Mouse (Mus musculus): ENCODE data around the gene Slc8b1. TPM values are rescaled to one million over a fixed set of nuclear protein-coding genes. Genes with fewer than 3 reads are reported as not detected.

Gene Slc8b1
- polyA plus RNA-seq, 1 experiment from 2014 or later: 5.9 TPM

GRCm38 (mm10) chr5:120512911-120513555 lies 2.1 kb downstream of the Slc8b1 start:
- ATAC-seq (ENCODE audit: insufficient number of reproducible peaks, insufficient read depth, low FRiP score, low TSS enrichment, low read depth): no peak
- Histone ChIP-seq H3K9ac (no peak overlapping the region), H3K36me3 (no peaks in the 10 kb centered on the region), H3K9me3 (no peaks in the 10 kb centered on the region), H3K27ac (0 out of 2 replicates have a peak overlapping the region, but pooled peaks have one; percentile 7), H3K27me3 (peaks cover 4% of the 10 kb centered on the region; the same call in 1 of the 2 replicates), H3K4me3 (no peak overlapping the region), H3K4me2 (no peak overlapping the region), H3K4me1 (peaks cover 55% of the 10 kb centered on the region)
- 39% methylated on average over 15 of the region's 15 CpGs for WGBS

- H3K4me3 ChIP-seq: no peak overlapping the region
- WGBS: 82% methylated on average over 9 of the region's 9 CpGs
- peak overlapping the region; percentile 72; the same call in 1 of the 2 replicates for H3K27ac ChIP-seq
- no peaks in the 10 kb centered on the region for H3K9me3 ChIP-seq
- H3K4me2 ChIP-seq: no peak overlapping the region
- peaks cover 4% of the 10 kb centered on the region; the same call in 1 of the 2 replicates for H3K27me3 ChIP-seq
- no peak overlapping the region for H3K9ac ChIP-seq
- H3K36me3 ChIP-seq: no peaks in the 10 kb centered on the region
- ATAC-seq (ENCODE audit: insufficient number of reproducible peaks, insufficient read depth, low FRiP score, low TSS enrichment, low read depth): no peak
- H3K4me1 ChIP-seq: peaks cover 55% of the 10 kb centered on the region
Measured at GRCm38 (mm10) chr5:120514031-120514677, 3.2 kb downstream of the Slc8b1 start.

- H3K9ac ChIP-seq: no peak overlapping the region
- peaks cover 4% of the 10 kb centered on the region; the same call in 1 of the 2 replicates for H3K27me3 ChIP-seq
- no peak overlapping the region for H3K4me2 ChIP-seq
- WGBS: 11% methylated on average over 4 of the region's 4 CpGs
- H3K9me3 ChIP-seq: no peaks in the 10 kb centered on the region
- H3K36me3 ChIP-seq: no peaks in the 10 kb centered on the region
- H3K4me1 ChIP-seq: peaks cover 55% of the 10 kb centered on the region
- H3K4me3 ChIP-seq: no peak overlapping the region
- no peak for ATAC-seq (ENCODE audit: insufficient number of reproducible peaks, insufficient read depth, low FRiP score, low TSS enrichment, low read depth)
- peak overlapping the region; percentile 72; the same call in 1 of the 2 replicates for H3K27ac ChIP-seq
Measured at GRCm38 (mm10) chr5:120514754-120515153, 3.8 kb downstream of the Slc8b1 start.

GRCm38 (mm10) chr5:120515451-120515850 lies 4.5 kb downstream of the Slc8b1 start:
- peak overlapping the region; percentile 72; the same call in 1 of the 2 replicates for H3K27ac ChIP-seq
- WGBS: 69% methylated on average over 7 of the region's 7 CpGs
- H3K36me3 ChIP-seq: no peaks in the 10 kb centered on the region

GRCm38 (mm10) chr5:120516221-120516984 lies 5.4 kb downstream of the Slc8b1 start:
- H3K9ac ChIP-seq: no peak overlapping the region
- no peaks in the 10 kb centered on the region for H3K9me3 ChIP-seq
- H3K36me3 ChIP-seq: no peaks in the 10 kb centered on the region
- H3K4me3 ChIP-seq: no peak overlapping the region
- peaks cover 48% of the 10 kb centered on the region for H3K4me1 ChIP-seq
- 53% methylated on average over 15 of the region's 15 CpGs for WGBS
- H3K4me2 ChIP-seq: no peak overlapping the region
- H3K27me3 ChIP-seq: peaks cover 4% of the 10 kb centered on the region; the same call in 1 of the 2 replicates
- no peak for ATAC-seq (ENCODE audit: insufficient number of reproducible peaks, insufficient read depth, low FRiP score, low TSS enrichment, low read depth)
- no peak overlapping the region for H3K27ac ChIP-seq

More at GRCm38 (mm10) chr5:120515451-120515850, 4.5 kb downstream of the Slc8b1 start:
- no peak for ATAC-seq (ENCODE audit: insufficient number of reproducible peaks, insufficient read depth, low FRiP score, low TSS enrichment, low read depth)
- Histone ChIP-seq H3K27me3 (peaks cover 4% of the 10 kb centered on the region; the same call in 1 of the 2 replicates), H3K4me3 (no peak overlapping the region), H3K4me1 (peaks cover 51% of the 10 kb centered on the region), H3K9me3 (no peaks in the 10 kb centered on the region), H3K9ac (no peak overlapping the region), H3K4me2 (no peak overlapping the region)

- 47% methylated on average over 9 of the region's 9 CpGs for WGBS
- H3K4me3 ChIP-seq: no peak overlapping the region
- 0 out of 2 replicates have a peak, but pooled peaks cover 7% of the 10 kb centered on the region for H3K36me3 ChIP-seq
- H3K4me1 ChIP-seq: peaks cover 41% of the 10 kb centered on the region
- H3K27ac ChIP-seq: no peak overlapping the region
- H3K27me3 ChIP-seq: no peaks in the 10 kb centered on the region
- H3K9ac ChIP-seq: no peak overlapping the region
- H3K4me2 ChIP-seq: no peak overlapping the region
- H3K9me3 ChIP-seq: no peaks in the 10 kb centered on the region
- no peak for ATAC-seq (ENCODE audit: insufficient number of reproducible peaks, insufficient read depth, low FRiP score, low TSS enrichment, low read depth)
Measured at GRCm38 (mm10) chr5:120517552-120517951, 6.6 kb downstream of the Slc8b1 start.

GRCm38 (mm10) chr5:120522649-120523048 lies 11.7 kb downstream of the Slc8b1 start:
- no peak for ATAC-seq (ENCODE audit: insufficient number of reproducible peaks, insufficient read depth, low FRiP score, low TSS enrichment, low read depth)
- H3K4me2 ChIP-seq: no peak overlapping the region
- no peaks in the 10 kb centered on the region for H3K9me3 ChIP-seq
- peaks cover 13% of the 10 kb centered on the region; the same call in 1 of the 2 replicates for H3K36me3 ChIP-seq
- WGBS: 80% methylated on average over 3 of the region's 3 CpGs
- H3K4me1 ChIP-seq: peaks cover under 1% of the 10 kb centered on the region; the same call in 1 of the 2 replicates
- H3K9ac ChIP-seq: no peak overlapping the region
- H3K27me3 ChIP-seq: no peaks in the 10 kb centered on the region
- no peak overlapping the region for H3K4me3 ChIP-seq
- no peak overlapping the region for H3K27ac ChIP-seq

GRCm38 (mm10) chr5:120524736-120525135 lies 13.8 kb downstream of the Slc8b1 start:
- H3K4me1 ChIP-seq: no peaks in the 10 kb centered on the region
- H3K27ac ChIP-seq: no peak overlapping the region
- H3K9ac ChIP-seq: no peak overlapping the region
- H3K4me3 ChIP-seq: no peak overlapping the region
- peaks cover 17% of the 10 kb centered on the region for H3K36me3 ChIP-seq
- no peak overlapping the region for H3K4me2 ChIP-seq
- 90% methylated on average over 2 of the region's 2 CpGs for WGBS
- H3K9me3 ChIP-seq: no peaks in the 10 kb centered on the region
- no peaks in the 10 kb centered on the region for H3K27me3 ChIP-seq
- no peak for ATAC-seq (ENCODE audit: insufficient number of reproducible peaks, insufficient read depth, low FRiP score, low TSS enrichment, low read depth)

GRCm38 (mm10) chr5:120525737-120526136 lies 14.8 kb downstream of the Slc8b1 start:
- 30% methylated on average over 5 of the region's 5 CpGs for WGBS
- Histone ChIP-seq H3K4me1 (no peaks in the 10 kb centered on the region), H3K9me3 (no peaks in the 10 kb centered on the region), H3K27me3 (no peaks in the 10 kb centered on the region), H3K4me2 (no peak overlapping the region), H3K4me3 (no peak overlapping the region), H3K36me3 (peaks cover 17% of the 10 kb centered on the region), H3K9ac (no peak overlapping the region), H3K27ac (no peak overlapping the region)
- no peak for ATAC-seq (ENCODE audit: insufficient number of reproducible peaks, insufficient read depth, low FRiP score, low TSS enrichment, low read depth)

- H3K9ac ChIP-seq: no peak overlapping the region
- H3K4me1 ChIP-seq: no peaks in the 10 kb centered on the region
- H3K4me3 ChIP-seq: no peak overlapping the region
- 62% methylated on average over 11 of the region's 11 CpGs for WGBS
- no peak for ATAC-seq (ENCODE audit: insufficient number of reproducible peaks, insufficient read depth, low FRiP score, low TSS enrichment, low read depth)
- H3K4me2 ChIP-seq: no peak overlapping the region
- H3K36me3 ChIP-seq: peaks cover 17% of the 10 kb centered on the region
- H3K27ac ChIP-seq: no peak overlapping the region
- H3K27me3 ChIP-seq: no peaks in the 10 kb centered on the region
- H3K9me3 ChIP-seq: no peaks in the 10 kb centered on the region
Measured at GRCm38 (mm10) chr5:120526311-120526710, 15.3 kb downstream of the Slc8b1 start.

- 80% methylated on average over 18 of the region's 20 CpGs for WGBS
Measured at GRCm38 (mm10) chr5:120527296-120527964, 16.5 kb downstream of the Slc8b1 start.

More at GRCm38 (mm10) chr5:120527296-120527964, 16.5 kb downstream of the Slc8b1 start:
- H3K4me3 ChIP-seq: no peak overlapping the region
- H3K4me2 ChIP-seq: no peak overlapping the region
- H3K9me3 ChIP-seq: no peaks in the 10 kb centered on the region
- H3K27ac ChIP-seq: no peak overlapping the region
- ATAC-seq (ENCODE audit: insufficient number of reproducible peaks, insufficient read depth, low FRiP score, low TSS enrichment, low read depth): no peak
- H3K4me1 ChIP-seq: no peaks in the 10 kb centered on the region
- no peaks in the 10 kb centered on the region for H3K27me3 ChIP-seq
- no peak overlapping the region for H3K9ac ChIP-seq
- peaks cover 10% of the 10 kb centered on the region for H3K36me3 ChIP-seq
